Mouse (Mus musculus): Measurements from ENCODE around the gene Bsx.

- TF ChIP-seq CTCF (IDR thresholded peaks at IDR 0.05; ENCODE audit: low read depth, low read length) (no peak), POLR2AphosphoS5 (IDR thresholded peaks at IDR 0.05; ENCODE audit: insufficient replicate concordance, low read depth, low read length) (no peak), TAL1 (conservative IDR thresholded peaks at IDR 0.05; ENCODE audit: low read depth, low read length) (no peak)
Measured at GRCm38 (mm10) chr9:40876164-40876563, 2.2 kb downstream of the Bsx start.

Data from G1E (cell line).